Mouse (Mus musculus) embryonic fibroblast, embryonic 13.5 days (primary cell): ENCODE measurements around the gene Nfkb1.

Source experiments
- CTCF ChIP-seq: IDR thresholded peaks from 2 replicates; pipeline ENCODE4 v1.5.1; 2011; ENCODE audit warnings: mild to moderate bottlenecking, control low read depth, low read length, moderate library complexity, borderline replicate concordance; ENCODE audit not compliant: insufficient read depth
- POLR2A ChIP-seq: IDR thresholded peaks from 2 replicates; pipeline ENCODE4 v1.6.1; 2011; ENCODE audit warnings: low read depth, mild to moderate bottlenecking, control low read depth, low read length, moderate library complexity

DNA sequence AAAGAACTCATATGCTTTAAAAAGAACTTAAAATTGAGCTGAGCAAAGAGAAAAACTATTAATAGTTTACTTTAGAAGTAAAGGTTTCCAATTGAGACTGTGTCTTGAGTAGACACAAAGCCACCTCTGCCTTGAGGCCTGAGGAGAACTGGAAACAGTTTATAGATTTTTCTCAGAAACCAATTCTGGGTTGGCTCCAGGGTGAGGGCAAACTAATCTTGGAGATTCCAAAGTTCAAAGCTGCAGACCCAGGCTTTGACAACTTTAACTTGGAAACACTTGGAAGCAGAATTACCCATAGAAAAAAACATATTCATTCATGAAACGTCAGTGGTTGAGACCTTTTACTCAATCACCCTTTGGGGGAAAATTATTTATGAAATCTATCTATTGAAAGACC lies 43.4 kb upstream of the Nfkb1 start:
- no peak for TF ChIP-seq CTCF
- no peak for TF ChIP-seq POLR2A
